Mouse (Mus musculus) heart, embryonic 16.5 days (tissue): ENCODE data around the gene Ferd3l. TPM values are rescaled to one million over a fixed set of nuclear protein-coding genes. Genes with fewer than 3 reads are reported as not detected.

ENCODE experiments used
- polyA plus RNA-seq: library from polyadenylated mRNA; unstranded; fragments of >200 nt; fragmentation: Nextera tagmentation; extraction: Ambion mirVana; gene quantifications from 2 replicates; pipeline ENCODE4 v1.2.1, GENCODE M21; 2015

Gene Ferd3l
- polyA plus RNA-seq, 1 experiment from 2014 or later, result not detected

Other genes starting within 250 kb of the Ferd3l start
- gene Twist1, start 29.2 kb downstream of the Ferd3l start, polyA plus RNA-seq, result 1.4 and 1.9 TPM in 2 replicates